Mouse (Mus musculus) liver, embryonic 14.5 days (tissue): Measurements from ENCODE around the gene Neurog3. TPM values are rescaled to one million over a fixed set of nuclear protein-coding genes. Genes with fewer than 3 reads are reported as not detected.

Source experiments
- ATAC-seq: fragments of 200-750 bp; cut with Nextera tagmentation; 2 replicates; pipeline ENCODE4 v1.8.0; 2017; ENCODE audit warnings: moderate number of reproducible peaks, mild to moderate bottlenecking, moderate library complexity; ENCODE audit not compliant: insufficient read depth
- DNase-seq, 3 experiments: peaks; one replicate each; pipeline ENCODE4 v3.0.0-alpha.2; 2012 to 2013; ENCODE audit warnings: low read depth in 3 of 3, low spot score in 3 of 3
- H3K27ac ChIP-seq: fragments of 300-500 bp; sonication (generic); 2 replicates; pipeline ENCODE4 v1.5.1; 2014; ENCODE audit warnings: moderate library complexity, mild to moderate bottlenecking, control low read depth, inconsistent platforms
- H3K27me3 ChIP-seq: fragments of 300-500 bp; sonication (generic); 2 replicates; pipeline ENCODE4 v1.6.1; 2014; ENCODE audit warnings: mild to moderate bottlenecking, low read length, moderate library complexity; ENCODE audit not compliant: control insufficient read depth, insufficient read depth
- H3K36me3 ChIP-seq: fragments of 300-500 bp; sonication (generic); replicated peaks from 2 replicates; pipeline ENCODE4 v1.6.1; 2014; ENCODE audit warnings: low read depth; ENCODE audit not compliant: control insufficient read depth, insufficient read depth
- H3K4me1 ChIP-seq, 2 experiments: fragments of 200-500 bp in 1 of 2; fragments of 300-500 bp in 1 of 2; sonication (generic) in 1 of 2; replicated peaks; 2 replicates each; pipeline ENCODE4 v1.6.1; 2012 to 2014; ENCODE audit warnings: antibody characterized with exemption in 1 of 2, inconsistent platforms in 1 of 2, low read length in 1 of 2; ENCODE audit not compliant: control insufficient read depth in 2 of 2, insufficient read depth in 2 of 2
- H3K4me2 ChIP-seq: fragments of 300-500 bp; sonication (generic); 2 replicates; pipeline ENCODE4 v1.6.1; 2014; ENCODE audit warnings: low read depth, mild to moderate bottlenecking, control low read depth, moderate library complexity
- H3K4me3 ChIP-seq, 2 experiments: fragments of 200-500 bp in 1 of 2; fragments of 300-500 bp in 1 of 2; sonication (generic) in 1 of 2; 2 replicates each; pipeline ENCODE4 v1.5.1; 2012 to 2014; ENCODE audit warnings: low read depth in 2 of 2, low read length in 2 of 2, mild to moderate bottlenecking in 2 of 2, control low read depth in 1 of 2, inconsistent platforms in 1 of 2, moderate library complexity in 1 of 2; ENCODE audit not compliant: insufficient read depth in 1 of 2
- H3K9ac ChIP-seq: fragments of 300-500 bp; sonication (generic); replicated peaks from 2 replicates; pipeline ENCODE4 v1.6.1; 2014; ENCODE audit warnings: mild to moderate bottlenecking, control low read depth, moderate library complexity
- H3K9me3 ChIP-seq: fragments of 300-500 bp; sonication (generic); 2 replicates; pipeline ENCODE4 v1.6.1; 2016; ENCODE audit warnings: low read length, mixed read lengths; ENCODE audit not compliant: control insufficient read depth
- CTCF ChIP-seq: IDR thresholded peaks from 2 replicates; pipeline ENCODE4 v1.5.1; 2016; ENCODE audit warnings: antibody characterized with exemption, low read depth, control low read depth
- EP300 ChIP-seq: IDR thresholded peaks from 2 replicates; pipeline ENCODE4 v1.6.1; 2016; ENCODE audit warnings: antibody characterized with exemption, low read depth
- WGBS: fragments of 180-500 bp; shearing (Covaris S2); extraction: QIAGEN DNeasy Blood & Tissue Kit; methylation state at CpG from one replicate; pipeline ENCODE4 v1.1.7; 2014; ENCODE audit not compliant: insufficient replicate concordance; 5-methylcytosine and 5-hydroxymethylcytosine counted together
- polyA plus RNA-seq, 2 experiments: library from polyadenylated mRNA; depleted of rRNA in 1 of 2; stranded (reverse) in 1 of 2; unstranded in 1 of 2; fragments of >200 nt; fragmentation: Nextera tagmentation in 1 of 2; extraction: Ambion mirVana in 1 of 2; gene quantifications; 2 replicates each; pipeline versions ENCODE4 v1.2.1 to v1.2.3; 2012 to 2014

Neurog3 gene
- polyA plus RNA-seq, 2 experiments: 0.06 TPM; not detected in 1

GRCm38 (mm10) chr10:62181701-62182100 lies 48.8 kb downstream of the Neurog3 start:
- no peak overlapping the region for H3K9ac ChIP-seq
- ATAC-seq: no peak
- WGBS: 36% methylated on average over 3 of the region's 3 CpGs
- H3K4me1 ChIP-seq: no peaks in the 10 kb centered on the region
- no peak for DNase-seq
- no peak overlapping the region for H3K27ac ChIP-seq
- H3K27me3 ChIP-seq: no peaks in the 10 kb centered on the region
- no peaks in the 10 kb centered on the region for H3K9me3 ChIP-seq
- H3K4me3 ChIP-seq: no peak overlapping the region
- no peaks in the 10 kb centered on the region for H3K36me3 ChIP-seq
- H3K4me2 ChIP-seq: no peak overlapping the region
- TF ChIP-seq CTCF (peak; percentile 18; the same call in 1 of the 2 replicates), EP300 (no peak)

GRCm38 (mm10) chr10:62182471-62183014 lies 49.7 kb downstream of the Neurog3 start:
- H3K36me3 ChIP-seq: no peaks in the 10 kb centered on the region
- H3K9ac ChIP-seq: no peak overlapping the region
- H3K9me3 ChIP-seq: no peaks in the 10 kb centered on the region
- WGBS: 54% methylated on average over 6 of the region's 6 CpGs
- TF ChIP-seq CTCF (no peak), EP300 (no peak)
- no peak overlapping the region for H3K4me3 ChIP-seq
- no peak overlapping the region for H3K4me2 ChIP-seq
- H3K4me1 ChIP-seq: no peaks in the 10 kb centered on the region
- no peak for ATAC-seq
- no peak for DNase-seq
- H3K27me3 ChIP-seq: no peaks in the 10 kb centered on the region
- H3K27ac ChIP-seq: no peak overlapping the region

GRCm38 (mm10) chr10:62183053-62183452 lies 50.2 kb downstream of the Neurog3 start:
- H3K4me3 ChIP-seq: no peak overlapping the region
- DNase-seq (peak; percentile 83 to 89 (median 87)), ATAC-seq (peak; percentile 39; the same call in 1 of the 2 replicates)
- H3K9me3 ChIP-seq: no peaks in the 10 kb centered on the region
- H3K36me3 ChIP-seq: no peaks in the 10 kb centered on the region
- TF ChIP-seq EP300: no peak
- peak; percentile 100 for TF ChIP-seq CTCF
- no peak overlapping the region for H3K4me2 ChIP-seq
- H3K9ac ChIP-seq: no peak overlapping the region
- H3K27ac ChIP-seq: no peak overlapping the region
- no peaks in the 10 kb centered on the region for H3K27me3 ChIP-seq
- 2% methylated on average over 10 of the region's 10 CpGs for WGBS
- 0 out of 4 replicates have a peak, but pooled peaks cover 0 to 2% of the 10 kb centered on the region in 2 experiments for H3K4me1 ChIP-seq

Other genes starting within 250 kb of the Neurog3 start
- 0.57 and 0.79 TPM in 2 replicates for gene Col13a1, start 154.0 kb upstream of the Neurog3 start, polyA plus RNA-seq (2012; rRNA removed)
- gene Col13a1, start 154.0 kb upstream of the Neurog3 start, polyA plus RNA-seq (2014; fragmentation: Nextera tagmentation; extraction: Ambion mirVana): 0.39 and 0.67 TPM in 2 replicates
- 0.24 and 0.27 TPM in 2 replicates for gene Fam241b, start 10.8 kb downstream of the Neurog3 start, polyA plus RNA-seq (2012; rRNA removed)
- gene Fam241b, start 10.8 kb downstream of the Neurog3 start, polyA plus RNA-seq (2014; fragmentation: Nextera tagmentation; extraction: Ambion mirVana): 0.20 and 0.51 TPM in 2 replicates
- 7.3 and 11.0 TPM in 2 replicates for gene Tspan15, start 98.2 kb downstream of the Neurog3 start, polyA plus RNA-seq (2012; rRNA removed)
- 7.3 and 9.8 TPM in 2 replicates for gene Tspan15, start 98.2 kb downstream of the Neurog3 start, polyA plus RNA-seq (2014; fragmentation: Nextera tagmentation; extraction: Ambion mirVana)
- not detected in 2 replicates for gene Tacr2, start 119.3 kb downstream of the Neurog3 start, polyA plus RNA-seq (2012; rRNA removed)
- gene Tacr2, start 119.3 kb downstream of the Neurog3 start, polyA plus RNA-seq (2014; fragmentation: Nextera tagmentation; extraction: Ambion mirVana): not detected in 2 replicates
- gene Hk1, start 246.8 kb downstream of the Neurog3 start, polyA plus RNA-seq (2012; rRNA removed): 40.8 and 56.1 TPM in 2 replicates
- gene Hk1, start 246.8 kb downstream of the Neurog3 start, polyA plus RNA-seq (2014; fragmentation: Nextera tagmentation; extraction: Ambion mirVana): 54.2 and 58.7 TPM in 2 replicates